Mouse (Mus musculus): Measurements from ENCODE around the gene Cfb. TPM values are rescaled to one million over a fixed set of nuclear protein-coding genes. Genes with fewer than 3 reads are reported as not detected.

Cfb gene
- polyA plus RNA-seq, 1 experiment, result 71.5 TPM

- Histone ChIP-seq H3K27ac (ENCODE audit: insufficient read depth, low read depth, low read length) (peak overlapping the region; percentile 60), H3K4me3 (ENCODE audit: low read depth, low read length) (peak overlapping the region; percentile 74), H3K4me1 (ENCODE audit: control insufficient read depth, insufficient read depth, insufficient read length, low read length) (peaks cover 7% of the 10 kb centered on the region; the same call in 1 of the 2 replicates), H3K27me3 (ENCODE audit: control insufficient read depth, insufficient read depth, low read length) (no peaks in the 10 kb centered on the region), H3K36me3 (ENCODE audit: control insufficient read depth, insufficient read depth, low read length) (peaks cover 43% of the 10 kb centered on the region)
- WGBS, result 2% methylated on average over 25 of the region's 25 CpGs
- no peak for TF ChIP-seq CTCF (IDR thresholded peaks at IDR 0.05; ENCODE audit: extremely low read depth, insufficient read length, insufficient replicate concordance, low read depth, low read length)
- no peak for TF ChIP-seq POLR2A (IDR thresholded peaks at IDR 0.05; ENCODE audit: low read depth, low read length)
Observed at GRCm38 (mm10) chr17:34850517-34851125, 11.7 kb downstream of the Cfb start.

- H3K36me3 ChIP-seq (ENCODE audit: control insufficient read depth, insufficient read depth, low read length), result peaks cover 42% of the 10 kb centered on the region
- peak within 1 kb of the TSS; percentile 74 for H3K4me3 ChIP-seq (ENCODE audit: low read depth, low read length)
- peak; percentile 61 for TF ChIP-seq POLR2A (IDR thresholded peaks at IDR 0.05; ENCODE audit: low read depth, low read length)
- TF ChIP-seq CTCF (IDR thresholded peaks at IDR 0.05; ENCODE audit: extremely low read depth, insufficient read length, insufficient replicate concordance, low read depth, low read length), result no peak
- H3K27me3 ChIP-seq (ENCODE audit: control insufficient read depth, insufficient read depth, low read length), result no peaks in the 10 kb centered on the region
- H3K4me1 ChIP-seq (ENCODE audit: control insufficient read depth, insufficient read depth, insufficient read length, low read length), result peaks cover 7% of the 10 kb centered on the region; the same call in 1 of the 2 replicates
- H3K27ac ChIP-seq (ENCODE audit: insufficient read depth, low read depth, low read length), result peak within 1 kb of the TSS; percentile 60
- under 1% methylated on average over 65 of the region's 65 CpGs for WGBS
Observed at GRCm38 (mm10) chr17:34849722-34850516, 12.4 kb downstream of the Cfb start, which contains the start of the genes Skiv2l and Nelfe. TSS of gene Skiv2l (minus strand) at chr17:34850210. TSS of gene Nelfe (plus strand) at chr17:34850391.

DNA sequence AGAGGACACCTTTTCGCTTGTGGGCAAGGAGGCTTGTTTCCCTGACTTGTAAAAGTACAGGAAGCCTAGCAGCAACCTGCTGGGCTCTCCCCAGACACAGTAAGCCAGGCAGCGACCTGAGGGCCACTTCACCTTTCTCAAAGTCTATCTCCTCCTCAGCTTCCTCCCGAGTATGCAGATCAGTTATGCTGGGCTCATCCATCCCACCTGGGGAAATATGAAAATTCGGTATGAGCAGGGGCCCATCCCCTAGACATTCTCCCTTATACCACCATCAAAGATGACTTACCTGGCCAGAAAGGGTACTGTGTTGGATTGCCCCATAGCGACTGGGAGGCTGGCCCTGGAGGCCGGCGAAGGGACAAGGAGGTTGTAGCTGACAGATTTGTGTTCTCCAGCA, 14.7 kb downstream of the Cfb start:
- WGBS, result 92% methylated on average over 7 of the region's 7 CpGs
- Histone ChIP-seq H3K27me3 (ENCODE audit: control insufficient read depth, insufficient read depth, low read length) (no peaks in the 10 kb centered on the region), H3K4me1 (ENCODE audit: control insufficient read depth, insufficient read depth, insufficient read length, low read length) (peaks cover 7% of the 10 kb centered on the region; the same call in 1 of the 2 replicates), H3K4me3 (ENCODE audit: low read depth, low read length) (no peak overlapping the region), H3K27ac (ENCODE audit: insufficient read depth, low read depth, low read length) (no peak overlapping the region), H3K36me3 (ENCODE audit: control insufficient read depth, insufficient read depth, low read length) (peaks cover 50% of the 10 kb centered on the region)
- TF ChIP-seq CTCF (IDR thresholded peaks at IDR 0.05; ENCODE audit: extremely low read depth, insufficient read length, insufficient replicate concordance, low read depth, low read length), result no peak
- TF ChIP-seq POLR2A (IDR thresholded peaks at IDR 0.05; ENCODE audit: low read depth, low read length), result no peak

- peaks cover 7% of the 10 kb centered on the region; the same call in 1 of the 2 replicates for H3K4me1 ChIP-seq (ENCODE audit: control insufficient read depth, insufficient read depth, insufficient read length, low read length)
- peaks cover 50% of the 10 kb centered on the region for H3K36me3 ChIP-seq (ENCODE audit: control insufficient read depth, insufficient read depth, low read length)
- no peak overlapping the region for H3K27ac ChIP-seq (ENCODE audit: insufficient read depth, low read depth, low read length)
- no peaks in the 10 kb centered on the region for H3K27me3 ChIP-seq (ENCODE audit: control insufficient read depth, insufficient read depth, low read length)
- H3K4me3 ChIP-seq (ENCODE audit: low read depth, low read length), result no peak overlapping the region
- 88% methylated on average over 6 of the region's 6 CpGs for WGBS
- no peak for TF ChIP-seq CTCF (IDR thresholded peaks at IDR 0.05; ENCODE audit: extremely low read depth, insufficient read length, insufficient replicate concordance, low read depth, low read length)
- no peak for TF ChIP-seq POLR2A (IDR thresholded peaks at IDR 0.05; ENCODE audit: low read depth, low read length)
Observed at GRCm38 (mm10) chr17:34847192-34847591, 15.1 kb downstream of the Cfb start.

DNA sequence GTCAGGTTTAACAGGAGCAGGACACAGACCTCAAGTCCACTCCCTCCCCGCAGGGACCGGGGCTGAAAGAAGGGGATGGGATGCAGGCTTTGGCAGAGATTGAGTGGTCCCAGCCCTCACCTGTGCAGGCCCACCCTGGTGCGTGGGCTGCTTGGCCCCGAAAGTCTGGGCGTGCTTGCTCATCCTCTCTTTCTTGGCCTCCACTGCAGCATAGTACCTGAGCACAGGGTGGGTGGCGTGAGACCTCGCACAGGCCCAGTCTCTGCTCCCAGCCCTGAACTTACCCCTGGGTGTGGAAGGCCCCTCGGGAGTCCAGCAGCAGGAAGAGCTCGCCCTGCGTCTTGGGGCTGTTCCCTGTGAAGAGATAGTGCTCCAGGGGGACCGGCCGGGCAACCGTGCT, 17.4 kb downstream of the Cfb start:
- H3K4me1 ChIP-seq (ENCODE audit: control insufficient read depth, insufficient read depth, insufficient read length, low read length), result peaks cover 3% of the 10 kb centered on the region
- 94% methylated on average over 13 of the region's 13 CpGs for WGBS
- H3K27ac ChIP-seq (ENCODE audit: insufficient read depth, low read depth, low read length), result no peak overlapping the region
- H3K27me3 ChIP-seq (ENCODE audit: control insufficient read depth, insufficient read depth, low read length), result no peaks in the 10 kb centered on the region
- TF ChIP-seq POLR2A (IDR thresholded peaks at IDR 0.05; ENCODE audit: low read depth, low read length) (no peak), CTCF (IDR thresholded peaks at IDR 0.05; ENCODE audit: extremely low read depth, insufficient read length, insufficient replicate concordance, low read depth, low read length) (no peak)
- peaks cover 67% of the 10 kb centered on the region for H3K36me3 ChIP-seq (ENCODE audit: control insufficient read depth, insufficient read depth, low read length)
- no peak overlapping the region for H3K4me3 ChIP-seq (ENCODE audit: low read depth, low read length)

DNA sequence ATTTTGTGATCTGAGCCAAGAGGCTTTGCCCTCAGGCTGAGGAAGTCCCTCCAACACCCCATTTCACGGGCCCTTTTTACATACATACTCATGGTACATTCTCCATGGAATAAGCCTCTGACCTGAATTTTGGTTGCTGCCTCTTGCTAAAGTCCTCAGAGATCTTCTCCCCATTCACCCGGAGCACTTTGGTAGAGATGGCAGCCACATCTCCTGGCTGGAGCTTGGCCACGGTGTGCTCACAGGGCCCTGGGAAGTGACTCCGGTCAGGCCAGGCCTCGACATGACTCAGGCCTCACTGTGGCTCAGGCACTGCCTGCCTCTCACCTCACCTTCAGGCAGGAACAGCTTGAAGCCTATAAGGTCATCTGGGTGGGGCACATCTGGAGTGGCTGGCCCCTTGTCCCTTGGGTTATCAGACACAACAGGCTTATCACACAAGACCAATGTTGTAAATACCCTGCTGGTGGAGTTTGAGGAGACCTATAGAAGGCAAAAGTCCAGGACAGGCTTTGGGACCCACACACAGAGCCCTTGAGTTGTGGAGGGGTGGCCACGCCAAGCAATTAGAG, 21.5 kb downstream of the Cfb start:
- 76% methylated on average over 6 of the region's 6 CpGs for WGBS
- H3K4me1 ChIP-seq (ENCODE audit: control insufficient read depth, insufficient read depth, insufficient read length, low read length), result peaks cover 11% of the 10 kb centered on the region
- H3K36me3 ChIP-seq (ENCODE audit: control insufficient read depth, insufficient read depth, low read length), result peaks cover 58% of the 10 kb centered on the region
- no peak overlapping the region for H3K27ac ChIP-seq (ENCODE audit: insufficient read depth, low read depth, low read length)
- TF ChIP-seq CTCF (IDR thresholded peaks at IDR 0.05; ENCODE audit: extremely low read depth, insufficient read length, insufficient replicate concordance, low read depth, low read length) (no peak), POLR2A (IDR thresholded peaks at IDR 0.05; ENCODE audit: low read depth, low read length) (no peak)
- no peak overlapping the region for H3K4me3 ChIP-seq (ENCODE audit: low read depth, low read length)
- no peaks in the 10 kb centered on the region for H3K27me3 ChIP-seq (ENCODE audit: control insufficient read depth, insufficient read depth, low read length)

GRCm38 (mm10) chr17:34838785-34839184, 23.5 kb downstream of the Cfb start:
- Histone ChIP-seq H3K4me3 (ENCODE audit: low read depth, low read length) (no peak overlapping the region), H3K36me3 (ENCODE audit: control insufficient read depth, insufficient read depth, low read length) (peaks cover 45% of the 10 kb centered on the region), H3K27me3 (ENCODE audit: control insufficient read depth, insufficient read depth, low read length) (no peaks in the 10 kb centered on the region), H3K4me1 (ENCODE audit: control insufficient read depth, insufficient read depth, insufficient read length, low read length) (peaks cover 11% of the 10 kb centered on the region), H3K27ac (ENCODE audit: insufficient read depth, low read depth, low read length) (no peak overlapping the region)
- TF ChIP-seq POLR2A (IDR thresholded peaks at IDR 0.05; ENCODE audit: low read depth, low read length) (no peak), CTCF (IDR thresholded peaks at IDR 0.05; ENCODE audit: extremely low read depth, insufficient read length, insufficient replicate concordance, low read depth, low read length) (no peak)
- 87% methylated on average over 7 of the region's 7 CpGs for WGBS
